Mouse (Mus musculus) gastrocnemius, postnatal 10 days (tissue): ENCODE results near the gene Src. TPM values are rescaled to one million over a fixed set of nuclear protein-coding genes. Genes with fewer than 3 reads are reported as not detected.
"Not testable (repeated sequence)": the region's sequence is repeated elsewhere in the genome, so short reads cannot be mapped to it uniquely, and the experiment has no call there.

Experiments used
- DNase-seq: peaks from one replicate; pipeline ENCODE4 v3.0.0; 2021; ENCODE audit warnings: mixed read lengths
- total RNA-seq, 2 experiments: library from RNA; stranded (reverse); gene quantifications; 2 replicates each; pipeline ENCODE4 v1.2.3; 2021

Src gene
- total RNA-seq, 2 experiments from 2014 or later = 6.8 to 11.2 TPM

- DNase-seq = no peak
Observed at GRCm38 (mm10) chr2:157478651-157479050, 60.4 kb downstream of the Src start.

DNA sequence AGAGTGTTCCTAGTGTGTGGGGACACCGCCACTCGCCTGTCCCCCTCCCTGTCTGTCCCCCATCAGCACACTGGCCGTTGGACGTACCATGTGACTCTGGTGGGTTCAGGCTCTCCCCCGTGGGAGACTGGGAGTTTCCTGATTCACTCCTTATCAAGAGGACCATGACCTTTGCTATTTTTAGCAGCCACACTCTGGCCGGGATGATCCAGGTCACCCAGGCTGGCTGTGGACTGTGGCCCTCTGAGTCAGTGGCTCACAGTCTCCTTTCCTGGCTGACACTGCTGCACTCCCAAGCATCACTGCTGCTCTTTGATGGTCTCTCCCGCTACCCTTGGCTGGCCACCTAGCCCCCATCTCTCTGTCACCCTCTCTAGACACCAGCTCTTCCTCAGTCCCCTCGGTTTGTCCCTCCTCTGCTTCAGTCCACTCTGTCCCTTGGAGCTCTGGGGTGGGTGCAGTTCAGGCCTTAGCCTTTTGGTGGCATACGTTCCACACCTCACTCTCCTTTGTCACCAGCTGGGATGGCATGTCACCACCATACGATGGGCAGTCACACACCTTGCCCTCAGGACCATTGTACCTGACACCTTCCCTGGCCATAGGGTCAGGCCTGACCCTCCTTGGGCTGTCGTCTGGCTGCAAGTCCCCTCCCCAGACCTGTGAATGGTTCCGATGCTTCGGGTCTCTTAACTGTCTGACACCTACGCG, 61.8 kb downstream of the Src start:
- DNase-seq = no peak

- no peak for DNase-seq
Observed at GRCm38 (mm10) chr2:157482729-157483128, 64.5 kb downstream of the Src start.

- not testable (repeated sequence) for DNase-seq
Observed at GRCm38 (mm10) chr2:157486559-157486958, 68.3 kb downstream of the Src start.

DNA sequence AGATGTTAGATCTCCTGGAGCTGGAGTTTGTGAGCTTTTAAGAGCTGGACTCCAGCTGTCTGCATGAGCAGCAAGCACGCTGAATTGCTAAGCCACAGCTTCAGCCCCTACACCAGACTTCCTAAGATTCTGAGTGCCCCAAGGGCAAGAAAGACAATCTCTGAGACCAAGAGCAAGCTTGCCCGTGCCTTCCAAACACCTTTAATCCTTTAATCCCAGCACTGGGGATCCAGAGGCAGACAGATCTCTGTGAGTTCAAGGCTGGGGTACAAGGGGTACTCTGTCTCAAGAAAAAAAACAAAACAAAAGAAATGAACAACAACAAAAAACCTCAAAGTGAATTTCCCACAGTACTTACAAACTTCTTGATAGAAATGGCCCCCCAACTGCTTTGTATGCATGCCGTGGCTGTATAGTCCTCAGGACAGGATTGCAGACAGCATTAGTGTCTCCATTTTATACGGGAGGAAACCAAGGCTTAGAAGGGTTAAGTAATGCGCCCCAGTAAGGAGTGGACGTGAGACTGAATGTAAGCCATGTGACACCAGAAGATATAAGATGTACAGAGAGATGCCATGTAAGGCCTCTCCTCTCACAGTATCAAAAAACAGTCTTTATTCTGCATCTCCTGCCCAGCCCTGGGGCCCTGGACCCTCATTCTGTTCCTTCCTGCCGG, 68.9 kb downstream of the Src start:
- no peak for DNase-seq

DNA sequence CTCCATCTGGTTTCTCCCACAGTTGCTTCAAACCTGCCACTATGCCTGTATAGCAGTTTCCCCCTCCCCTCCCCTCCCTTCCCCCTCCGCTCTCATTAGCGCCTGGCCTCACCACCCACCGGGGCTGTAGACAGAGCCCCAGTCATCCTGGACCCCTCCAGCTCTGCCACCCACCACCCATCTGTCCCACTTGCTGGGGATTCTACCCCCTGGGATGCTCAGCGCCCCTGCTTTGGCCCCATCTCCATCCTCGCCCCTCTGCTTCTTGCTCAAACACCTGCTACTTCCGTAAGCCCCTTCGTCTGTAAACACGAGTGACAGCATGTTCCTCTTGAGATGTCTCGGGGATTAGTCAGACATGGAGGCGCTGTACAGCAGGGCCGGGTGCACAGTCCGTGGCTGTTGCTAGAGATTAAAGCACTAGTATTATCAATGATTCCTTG, 69.5 kb downstream of the Src start:
- no peak for DNase-seq

GRCm38 (mm10) chr2:157493240-157493639, 75.0 kb downstream of the Src start:
- no peak for DNase-seq

DNA sequence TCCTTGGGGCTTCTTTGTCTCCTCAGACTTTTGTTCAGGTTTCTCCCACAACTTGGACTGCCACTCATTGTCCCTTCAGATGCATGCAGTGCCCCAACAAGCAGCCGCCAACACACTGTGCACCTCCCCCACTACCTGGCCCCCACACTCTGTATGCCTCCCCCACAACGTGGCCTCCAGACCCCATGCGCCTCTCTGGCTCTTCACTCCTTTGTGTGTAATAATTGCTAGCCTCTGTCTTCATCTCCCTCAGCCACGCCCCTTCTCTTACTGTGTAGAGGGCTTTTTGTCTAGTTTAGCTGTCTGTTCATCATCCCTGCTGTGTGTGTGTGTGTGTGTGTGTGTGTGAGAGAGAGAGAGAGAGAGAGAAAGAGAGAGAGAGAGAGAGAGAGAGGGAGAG, 80.3 kb downstream of the Src start:
- DNase-seq = no peak

- DNase-seq = no peak
Observed at GRCm38 (mm10) chr2:157500364-157500763, 82.1 kb downstream of the Src start.

DNA sequence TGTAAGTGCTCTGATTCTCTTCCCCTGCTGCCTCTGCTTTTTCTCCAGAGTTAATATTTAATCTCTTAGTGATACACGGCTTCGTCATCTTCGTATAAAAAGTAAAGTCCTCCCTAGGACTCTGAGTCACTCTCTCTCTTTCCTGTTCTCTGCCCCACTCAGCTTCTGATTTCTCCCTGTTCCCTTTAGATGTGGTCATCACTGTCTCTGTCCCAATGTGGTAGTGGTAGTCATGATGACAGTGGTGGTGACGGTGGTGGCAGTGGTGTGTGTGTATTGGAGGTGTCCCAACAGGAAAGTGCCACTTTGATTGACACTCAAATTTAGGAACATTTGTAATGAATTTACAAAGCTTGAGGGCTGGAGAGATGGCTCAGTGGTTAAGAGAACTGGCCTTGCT, 83.1 kb downstream of the Src start:
- no peak for DNase-seq

DNA sequence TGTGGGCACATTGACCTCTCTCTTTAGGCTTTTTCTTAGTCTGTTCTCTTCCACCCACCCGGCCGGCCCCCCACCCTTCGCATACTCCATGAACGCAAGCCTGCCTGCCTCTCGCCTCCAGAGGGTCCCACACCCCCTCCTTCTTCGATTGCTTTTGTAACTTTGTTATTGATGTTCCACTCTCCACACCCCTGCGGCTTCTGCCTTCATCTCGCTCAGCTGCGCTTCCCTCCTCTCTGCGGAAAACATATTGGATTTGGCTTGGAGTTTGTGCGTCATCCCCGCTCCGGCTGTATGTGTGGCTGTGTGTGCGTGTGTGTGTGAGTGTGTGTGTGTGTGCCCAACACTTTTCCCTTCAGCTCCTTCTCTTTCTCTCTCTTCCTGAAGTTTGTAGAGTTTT, 88.5 kb downstream of the Src start:
- DNase-seq = no peak

DNA sequence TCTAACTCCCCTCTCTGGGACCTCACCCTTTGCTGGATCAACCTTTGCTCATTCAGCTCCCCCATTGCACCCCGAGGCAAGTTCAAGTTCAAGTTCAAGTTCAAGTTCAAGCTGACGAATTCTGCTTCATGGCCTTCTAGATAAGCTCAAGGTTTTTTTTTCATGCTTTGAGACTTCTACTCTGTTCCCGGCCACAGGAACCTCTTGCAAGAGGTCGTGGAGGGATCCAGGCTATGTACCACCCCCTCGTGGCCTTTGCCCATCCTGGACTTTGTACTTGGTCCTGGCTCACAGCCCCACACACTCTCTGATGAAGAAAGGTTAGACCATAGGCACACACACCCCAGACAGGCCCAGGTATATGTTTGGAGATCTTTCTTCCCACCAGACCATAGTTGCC, 90.9 kb downstream of the Src start:
- no peak for DNase-seq

DNA sequence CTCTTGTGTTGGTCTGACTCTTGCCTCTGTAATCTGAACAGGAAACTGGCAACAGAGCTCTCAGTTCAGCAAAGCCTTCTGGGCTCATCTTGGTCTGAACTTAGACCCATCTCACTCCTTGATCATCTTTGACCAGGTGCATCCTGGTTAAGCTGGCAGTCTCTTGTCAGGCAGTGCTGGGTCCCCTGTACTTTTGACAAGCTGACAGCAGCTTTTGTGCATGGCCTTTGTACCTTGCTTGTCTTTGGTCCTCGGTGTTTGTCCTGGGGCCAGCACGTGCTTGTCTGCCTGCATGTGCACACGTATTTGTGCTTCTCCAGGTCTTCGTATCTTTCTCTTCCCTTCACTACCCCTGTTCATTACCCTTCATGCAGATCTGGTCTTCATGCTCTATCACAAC, 91.8 kb downstream of the Src start:
- no peak for DNase-seq

- no peak for DNase-seq
Observed at GRCm38 (mm10) chr2:157512859-157513258, 94.6 kb downstream of the Src start.

- no peak for DNase-seq
Observed at GRCm38 (mm10) chr2:157513737-157514208, 95.5 kb downstream of the Src start.

GRCm38 (mm10) chr2:157514353-157514752, 96.1 kb downstream of the Src start:
- DNase-seq = no peak

- DNase-seq = no peak
Observed at GRCm38 (mm10) chr2:157517526-157517925, 99.3 kb downstream of the Src start.

DNA sequence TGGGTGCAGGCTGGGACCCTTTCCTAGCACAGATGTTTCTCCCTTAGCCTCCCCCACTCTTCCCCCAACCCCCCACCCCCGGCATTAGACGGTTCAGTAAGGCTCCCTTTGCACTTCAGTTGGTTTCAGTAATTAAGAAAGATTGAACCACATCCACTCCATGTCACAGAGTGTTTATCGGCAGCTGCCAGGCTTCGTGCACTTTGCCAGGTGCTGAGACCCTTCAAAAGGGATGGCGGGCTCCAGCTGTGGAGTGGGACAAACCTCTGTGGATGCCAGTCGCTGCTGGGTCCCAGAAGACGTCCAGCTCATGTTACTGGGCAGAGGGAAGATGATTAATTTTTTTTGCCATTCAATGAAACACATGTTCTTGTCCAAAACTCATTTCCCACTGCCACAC, 100.2 kb downstream of the Src start:
- no peak for DNase-seq

DNA sequence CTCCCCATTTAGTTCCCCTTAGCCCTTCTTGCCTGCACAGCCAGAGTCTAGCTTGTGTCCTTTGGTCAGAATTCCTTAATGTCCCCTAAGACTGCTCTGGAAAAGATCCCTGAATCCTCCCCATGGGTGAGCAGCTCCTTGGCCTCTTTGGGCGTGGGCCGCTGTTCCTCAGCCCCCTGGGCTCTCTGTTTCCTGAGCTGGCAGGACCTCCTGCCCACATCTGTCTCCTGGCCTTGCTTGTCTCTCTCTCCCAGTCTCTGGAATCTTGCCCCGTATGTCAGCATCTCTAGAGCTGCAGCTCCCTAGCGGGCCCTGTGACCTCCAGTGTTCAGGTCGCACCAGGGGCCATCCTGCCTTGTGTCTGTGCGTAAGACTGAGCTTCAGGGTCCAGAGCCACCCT, 101.2 kb downstream of the Src start:
- DNase-seq = no peak

DNA sequence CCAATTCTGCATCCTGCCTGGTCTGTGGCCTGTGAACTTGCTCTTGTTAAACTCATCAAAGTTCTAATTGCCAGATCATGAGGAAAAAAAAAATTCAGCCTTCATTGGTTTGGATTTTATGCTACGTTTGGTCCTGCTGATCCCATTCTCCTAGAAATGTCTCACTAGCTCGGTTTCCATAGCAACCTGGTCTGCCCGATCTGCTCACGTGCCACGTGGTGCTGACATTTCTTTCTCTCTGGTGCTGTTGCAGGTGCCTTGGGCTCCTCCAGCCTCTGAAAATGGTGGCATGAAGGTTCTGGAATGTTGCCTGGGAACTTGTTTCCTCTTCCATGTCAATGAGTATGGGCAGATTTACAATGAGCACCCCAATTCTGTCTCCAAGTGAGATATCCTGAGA, 102.3 kb downstream of the Src start:
- DNase-seq = no peak
